Comparison of ENCODE assay signal across 23 mouse cellular contexts in the genomic region with DNA sequence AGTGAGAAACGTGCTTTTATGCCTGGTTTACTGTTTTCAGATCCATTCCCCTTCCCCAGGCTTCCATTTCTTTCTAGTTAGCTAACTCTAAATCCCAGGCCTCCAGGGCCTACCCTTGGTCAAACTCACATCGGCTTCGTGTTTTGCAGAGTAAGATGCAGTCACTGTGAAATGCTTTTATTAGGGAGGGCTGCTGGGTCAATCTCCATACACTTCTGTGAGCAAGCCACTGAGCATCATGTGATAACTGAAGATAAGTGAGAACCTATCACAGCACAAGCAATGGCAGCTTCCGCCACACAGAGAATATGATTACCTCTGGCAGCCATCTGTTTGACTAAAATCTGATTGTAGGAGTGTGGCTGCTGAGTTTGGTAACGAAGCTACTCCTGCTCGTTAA. TPM values are rescaled to one million over a fixed set of nuclear protein-coding genes. Genes with fewer than 3 reads are reported as not detected.
DNase-seq lines count a peak whose midpoint lies in the region; ATAC-seq lines count a peak whose summit lies in the region.
"Had no signal": no experiment of that assay in that cellular context is flagged by ENCODE, and none has a peak within 500 bp of the region (broad histone marks: within the 10 kb centered on the region; RNA-seq: fewer than 3 reads in every experiment).

No protein-coding gene starts in this region.

- H3K4me1 ChIP-seq in midbrain, embryonic 12.5 days: peaks cover 1% of the 10 kb centered on the region; the same call in 1 of the 2 replicates
- no peaks in the 10 kb centered on the region; the same call in 1 of the 2 replicates for H3K4me1 ChIP-seq in midbrain, embryonic 16.5 days (ENCODE audit: control insufficient read depth, insufficient read depth, low read length)
- 0 out of 2 replicates have a peak, but pooled peaks cover 4% of the 10 kb centered on the region for H3K4me1 ChIP-seq in midbrain, embryonic 15.5 days
- H3K4me1 ChIP-seq in hindbrain, embryonic 10.5 days (replicated peaks): 0 out of 2 replicates have a peak, but pooled peaks cover 6% of the 10 kb centered on the region
- no peaks in the 10 kb centered on the region for H3K4me1 ChIP-seq in hindbrain, embryonic 14.5 days (replicated peaks; ENCODE audit: control insufficient read depth, insufficient read depth, low read length)
- H3K4me1 ChIP-seq: embryonic facial prominence, embryonic 12.5 days; forebrain, embryonic 12.5 days; hindbrain, embryonic 15.5 days had no signal

- peaks cover 4% of the 10 kb centered on the region; the same call in 1 of the 2 replicates for H3K27me3 ChIP-seq in midbrain, embryonic 12.5 days
- no peaks in the 10 kb centered on the region; the same call in 1 of the 2 replicates for H3K27me3 ChIP-seq in midbrain, embryonic 16.5 days (ENCODE audit: control insufficient read depth, insufficient read depth, low read depth, low read length)
- H3K27me3 ChIP-seq in midbrain, embryonic 15.5 days (replicated peaks): no peaks in the 10 kb centered on the region
- H3K27me3 ChIP-seq in hindbrain, embryonic 10.5 days (ENCODE audit: insufficient read depth, poor library complexity, severe bottlenecking): no peaks in the 10 kb centered on the region
- no peaks in the 10 kb centered on the region for H3K27me3 ChIP-seq in hindbrain, embryonic 14.5 days (ENCODE audit: control insufficient read depth, insufficient read depth, low read length)
- H3K27me3 ChIP-seq: CH12.LX; embryonic facial prominence, embryonic 12.5 days; forebrain, embryonic 12.5 days; hindbrain, embryonic 15.5 days had no signal

- H3K36me3 ChIP-seq in midbrain, embryonic 12.5 days: no peaks in the 10 kb centered on the region
- H3K36me3 ChIP-seq in midbrain, embryonic 16.5 days (ENCODE audit: control insufficient read depth, insufficient read depth, low read length): no peaks in the 10 kb centered on the region
- no peaks in the 10 kb centered on the region for H3K36me3 ChIP-seq in midbrain, embryonic 15.5 days (replicated peaks)
- H3K36me3 ChIP-seq in hindbrain, embryonic 10.5 days: no peaks in the 10 kb centered on the region
- no peaks in the 10 kb centered on the region for H3K36me3 ChIP-seq in hindbrain, embryonic 14.5 days (replicated peaks; ENCODE audit: control insufficient read depth, insufficient read depth)
- H3K36me3 ChIP-seq: embryonic facial prominence, embryonic 12.5 days; forebrain, embryonic 12.5 days; hindbrain, embryonic 15.5 days had no signal

- H3K27ac ChIP-seq in midbrain, embryonic 12.5 days (replicated peaks): peak overlapping the region; percentile 46; the same call in 1 of the 2 replicates
- H3K27ac ChIP-seq in midbrain, embryonic 16.5 days (ENCODE audit: low read length): no peak overlapping the region
- H3K27ac ChIP-seq in midbrain, embryonic 15.5 days: no peak overlapping the region
- no peak overlapping the region for H3K27ac ChIP-seq in hindbrain, embryonic 10.5 days
- no peak overlapping the region for H3K27ac ChIP-seq in hindbrain, embryonic 14.5 days
- H3K27ac ChIP-seq: embryonic facial prominence, embryonic 12.5 days; forebrain, embryonic 12.5 days; gastrocnemius, adult 2 months; hindbrain, embryonic 15.5 days had no signal

- no peaks in the 10 kb centered on the region for H3K9me3 ChIP-seq in midbrain, embryonic 12.5 days
- H3K9me3 ChIP-seq in midbrain, embryonic 16.5 days (replicated peaks; ENCODE audit: control insufficient read depth, low read length, poor library complexity, severe bottlenecking): no peaks in the 10 kb centered on the region
- no peaks in the 10 kb centered on the region for H3K9me3 ChIP-seq in midbrain, embryonic 15.5 days
- no peaks in the 10 kb centered on the region for H3K9me3 ChIP-seq in hindbrain, embryonic 10.5 days
- H3K9me3 ChIP-seq in hindbrain, embryonic 14.5 days (ENCODE audit: control insufficient read depth, low read length): no peaks in the 10 kb centered on the region
- H3K9me3 ChIP-seq: embryonic facial prominence, embryonic 12.5 days; forebrain, embryonic 12.5 days; hindbrain, embryonic 15.5 days had no signal

- no peak overlapping the region for H3K9ac ChIP-seq in midbrain, embryonic 12.5 days (replicated peaks)
- no peak overlapping the region for H3K9ac ChIP-seq in midbrain, embryonic 16.5 days (ENCODE audit: low read depth, low read length)
- H3K9ac ChIP-seq in midbrain, embryonic 15.5 days: no peak overlapping the region
- H3K9ac ChIP-seq in hindbrain, embryonic 14.5 days: no peak overlapping the region
- H3K9ac ChIP-seq: embryonic facial prominence, embryonic 12.5 days; forebrain, embryonic 12.5 days; hindbrain, embryonic 15.5 days had no signal

- no peak overlapping the region for H3K4me2 ChIP-seq in midbrain, embryonic 12.5 days (replicated peaks)
- no peak overlapping the region for H3K4me2 ChIP-seq in midbrain, embryonic 16.5 days (ENCODE audit: low read length)
- no peak overlapping the region for H3K4me2 ChIP-seq in midbrain, embryonic 15.5 days
- H3K4me2 ChIP-seq in hindbrain, embryonic 14.5 days (replicated peaks): no peak overlapping the region
- H3K4me2 ChIP-seq: embryonic facial prominence, embryonic 12.5 days; forebrain, embryonic 12.5 days; hindbrain, embryonic 15.5 days had no signal

- peak; percentile 50; the same call in 1 of the 2 replicates for ATAC-seq in frontal cortex, adult (ENCODE audit: low TSS enrichment)
- ATAC-seq in midbrain, embryonic 12.5 days (ENCODE audit: low FRiP score, low read depth): peak; percentile 30; the same call in 1 of the 2 replicates
- ATAC-seq in midbrain, embryonic 16.5 days: no peak
- peak; percentile 58; the same call in 1 of the 2 replicates for ATAC-seq in midbrain, embryonic 15.5 days (replicated peaks)
- no peak for ATAC-seq in hindbrain, embryonic 14.5 days (ENCODE audit: low FRiP score)
- ATAC-seq: activated CD4-positive, CD25-positive, alpha-beta regulatory T cell, adult 4 months; forebrain, embryonic 16.5 days; Patski had no signal

- no peak overlapping the region for H3K4me3 ChIP-seq in midbrain, embryonic 12.5 days
- H3K4me3 ChIP-seq in midbrain, embryonic 16.5 days (ENCODE audit: low read depth, low read length): no peak overlapping the region
- no peak overlapping the region for H3K4me3 ChIP-seq in midbrain, embryonic 15.5 days
- no peak overlapping the region for H3K4me3 ChIP-seq in hindbrain, embryonic 10.5 days
- H3K4me3 ChIP-seq in hindbrain, embryonic 14.5 days (replicated peaks; ENCODE audit: low read length): no peak overlapping the region
- H3K4me3 ChIP-seq: embryonic facial prominence, embryonic 12.5 days; forebrain, embryonic 12.5 days; gastrocnemius, adult 2 months; hindbrain, embryonic 15.5 days had no signal

- DNase-seq in frontal cortex, postnatal 14 days (ENCODE audit: low spot score in 2 of 2): no peak
- peak; percentile 11 for DNase-seq in brain, adult 2 months (ENCODE audit: low read depth, low spot score)
- DNase-seq in hindbrain, embryonic 10.5 days (ENCODE audit: low spot score): no peak
- DNase-seq in hindbrain, embryonic 14.5 days (ENCODE audit: low spot score): no peak
- DNase-seq: adrenal gland, postnatal 14 days; cerebellum, adult 8-10 months; cerebellum, postnatal 14 days; embryo, embryonic 11 days; gastrocnemius, adult 2 months; gastrocnemius, postnatal 25 days; heart, postnatal 10 days; heart, postnatal 4 days had no signal

- 66% methylated on average over 6 of the region's 6 CpGs for WGBS in midbrain, embryonic 12.5 days
- WGBS in midbrain, embryonic 16.5 days: 48% methylated on average over 6 of the region's 6 CpGs
- WGBS in midbrain, embryonic 15.5 days: 50% methylated on average over 6 of the region's 6 CpGs
- WGBS in hindbrain, embryonic 10.5 days: 75% methylated on average over 6 of the region's 6 CpGs
- 72% methylated on average over 6 of the region's 6 CpGs for WGBS in hindbrain, embryonic 14.5 days

RNA-seq across cellular contexts. Expression of a gene that starts 59.7 kb away (rescaled TPM):
- 0.90 and 1.1 TPM in 2 replicates for polyA plus RNA-seq in midbrain, embryonic 12.5 days (2016; fragmentation: Nextera tagmentation; extraction: Ambion mirVana)
- polyA plus RNA-seq in midbrain, embryonic 16.5 days (2015; fragmentation: Nextera tagmentation; extraction: Ambion mirVana): 0.43 and 0.67 TPM in 2 replicates
- polyA plus RNA-seq in midbrain, embryonic 15.5 days (2015; fragmentation: Nextera tagmentation; extraction: Ambion mirVana): 0.35 and 0.61 TPM in 2 replicates
- polyA plus RNA-seq in hindbrain, embryonic 10.5 days (2016; fragmentation: Nextera tagmentation; extraction: Ambion mirVana): 0.37 and 0.40 TPM in 2 replicates
- 0.77 and 0.96 TPM in 2 replicates for polyA plus RNA-seq in hindbrain, embryonic 14.5 days (2014; fragmentation: Nextera tagmentation; extraction: Ambion mirVana)

Comparison
In these comparisons a context has a peak if more than half of its experiments do, and no peak if none do; other contexts are left out.
1. ATAC-seq: peak in frontal cortex, adult (single experiment), midbrain, embryonic 12.5 days (single experiment) and midbrain, embryonic 15.5 days (single experiment); none in midbrain, embryonic 16.5 days (single experiment) and hindbrain, embryonic 14.5 days (single experiment).